Mouse (Mus musculus) right cerebral cortex, postnatal 10 days (tissue): ENCODE results near the gene Gm20547.

Experiments
- DNase-seq, 2 experiments: peaks; one replicate each; pipeline ENCODE4 v3.0.0; 2021; ENCODE audit warnings: low spot score in 2 of 2

Gene Gm20547

GRCm38 (mm10) chr17:34896366-34896765 is 14.5 kb upstream of the Gm20547 start:
- peak in 1 of 2 experiments; percentile 39 for DNase-seq

GRCm38 (mm10) chr17:34895724-34896123 is 13.9 kb upstream of the Gm20547 start:
- DNase-seq, result peak in 1 of 2 experiments; percentile 45

- DNase-seq, result peak; percentile 61 to 69
Observed at GRCm38 (mm10) chr17:34894801-34895530, 13.1 kb upstream of the Gm20547 start.

GRCm38 (mm10) chr17:34894074-34894597 is 12.3 kb upstream of the Gm20547 start:
- DNase-seq, result peak; percentile 94 to 95

- DNase-seq, result no peak
Observed at GRCm38 (mm10) chr17:34893072-34893824, 11.4 kb upstream of the Gm20547 start.

- no peak for DNase-seq
Observed at GRCm38 (mm10) chr17:34891377-34891776, 9.5 kb upstream of the Gm20547 start.

- no peak for DNase-seq
Observed at GRCm38 (mm10) chr17:34890074-34890743, 8.4 kb upstream of the Gm20547 start.

- DNase-seq, result no peak
Observed at GRCm38 (mm10) chr17:34887942-34888341, 6.1 kb upstream of the Gm20547 start.

GRCm38 (mm10) chr17:34885615-34886014 is 3.8 kb upstream of the Gm20547 start:
- no peak for DNase-seq

GRCm38 (mm10) chr17:34884704-34885103 is 2.9 kb upstream of the Gm20547 start:
- DNase-seq, result no peak

GRCm38 (mm10) chr17:34883332-34883731 is 1.5 kb upstream of the Gm20547 start:
- no peak for DNase-seq

- DNase-seq, result no peak
Observed at GRCm38 (mm10) chr17:34881166-34881565, 676 bp downstream of the Gm20547 start.

GRCm38 (mm10) chr17:34879336-34879879 is 2.4 kb downstream of the Gm20547 start, which contains the start of gene Zbtb12:
Gene Zbtb12, plus strand, starts transcription at chr17:34879483.
- no peak for DNase-seq

- no peak for DNase-seq
Observed at GRCm38 (mm10) chr17:34874321-34874720, 7.5 kb downstream of the Gm20547 start.

- DNase-seq, result no peak
Observed at GRCm38 (mm10) chr17:34865981-34866380, 15.9 kb downstream of the Gm20547 start.

- DNase-seq, result no peak
Observed at GRCm38 (mm10) chr17:34862416-34863081, 19.3 kb downstream of the Gm20547 start, which contains the start of gene Cfb. Gene Cfb, minus strand, starts transcription at chr17:34862518.

GRCm38 (mm10) chr17:34861704-34862415 is 20.0 kb downstream of the Gm20547 start:
- DNase-seq, result no peak

GRCm38 (mm10) chr17:34860514-34860913 is 21.3 kb downstream of the Gm20547 start:
- DNase-seq, result peak in 1 of 2 experiments; percentile 23

- no peak for DNase-seq
Observed at GRCm38 (mm10) chr17:34858670-34859069, 23.2 kb downstream of the Gm20547 start.

GRCm38 (mm10) chr17:34855825-34856224 is 26.0 kb downstream of the Gm20547 start:
- DNase-seq, result peak in 1 of 2 experiments; percentile 40
